Mouse (Mus musculus) neural tube, embryonic 10.5 days (tissue): ENCODE data around the gene Tecpr1.

ENCODE experiments used
- DNase-seq: peaks from one replicate; pipeline ENCODE4 v3.0.0-alpha.2; 2017; ENCODE audit warnings: low spot score; ENCODE audit errors: extremely low spot score

Tecpr1 gene

GRCm38 (mm10) chr5:144223503-144223862, at the start of gene Tecpr1:
Gene Tecpr1, minus strand, starts transcription at chr5:144223615.
- DNase-seq = peak; percentile 92

GRCm38 (mm10) chr5:144271772-144272171, 48.4 kb upstream of the Tecpr1 start:
- DNase-seq = no peak

GRCm38 (mm10) chr5:144271118-144271517, 47.7 kb upstream of the Tecpr1 start:
- DNase-seq = no peak

- no peak for DNase-seq
Observed at GRCm38 (mm10) chr5:144270420-144270819, 47.0 kb upstream of the Tecpr1 start.

- DNase-seq = no peak
Observed at GRCm38 (mm10) chr5:144269926-144270325, 46.5 kb upstream of the Tecpr1 start.

- DNase-seq = no peak
Observed at GRCm38 (mm10) chr5:144267535-144268241, 44.3 kb upstream of the Tecpr1 start.

- DNase-seq = no peak
Observed at GRCm38 (mm10) chr5:144263496-144263895, 40.1 kb upstream of the Tecpr1 start.

- no peak for DNase-seq
Observed at GRCm38 (mm10) chr5:144263082-144263481, 39.7 kb upstream of the Tecpr1 start.

- DNase-seq = no peak
Observed at GRCm38 (mm10) chr5:144261829-144262228, 38.4 kb upstream of the Tecpr1 start.

GRCm38 (mm10) chr5:144261309-144261708, 37.9 kb upstream of the Tecpr1 start:
- DNase-seq = no peak

- no peak for DNase-seq
Observed at GRCm38 (mm10) chr5:144260464-144260863, 37.0 kb upstream of the Tecpr1 start.

GRCm38 (mm10) chr5:144259228-144259627, 35.8 kb upstream of the Tecpr1 start:
- no peak for DNase-seq

- no peak for DNase-seq
Observed at GRCm38 (mm10) chr5:144258687-144259086, 35.3 kb upstream of the Tecpr1 start.

- no peak for DNase-seq
Observed at GRCm38 (mm10) chr5:144258131-144258611, 34.8 kb upstream of the Tecpr1 start.

GRCm38 (mm10) chr5:144257451-144258110, 34.2 kb upstream of the Tecpr1 start:
- DNase-seq = no peak

GRCm38 (mm10) chr5:144256888-144257287, 33.5 kb upstream of the Tecpr1 start:
- DNase-seq = peak; percentile 34

- DNase-seq = no peak
Observed at GRCm38 (mm10) chr5:144256541-144256870, 33.1 kb upstream of the Tecpr1 start.

- peak; percentile 79 for DNase-seq
Observed at GRCm38 (mm10) chr5:144255632-144256540, 32.5 kb upstream of the Tecpr1 start.

GRCm38 (mm10) chr5:144254811-144255631, 31.6 kb upstream of the Tecpr1 start:
- DNase-seq = peak; percentile 93

- DNase-seq = peak; percentile 29
Observed at GRCm38 (mm10) chr5:144254122-144254810, 30.9 kb upstream of the Tecpr1 start.
